Mouse (Mus musculus) cortical plate, adult 2 months (tissue): ENCODE measurements at regions not wholly inside any gene's neighbourhood (a gene's known extent, or its start where the extent isn't known, plus 50 kb on each side); places are given as distances from the start of the nearest gene placed in this dataset.

Experiments used
- CTCF ChIP-seq: fragments of 200-500 bp; IDR thresholded peaks from 2 replicates; pipeline ENCODE4 v1.5.1; 2011; ENCODE audit warnings: mild to moderate bottlenecking, control low read depth, low read length; ENCODE audit not compliant: insufficient read depth; ENCODE audit errors: extremely low read depth
- POLR2A ChIP-seq: fragments of 200-500 bp; IDR thresholded peaks from 2 replicates; pipeline ENCODE4 v1.6.1; 2011; ENCODE audit warnings: mild to moderate bottlenecking, low read length, control low read depth; ENCODE audit not compliant: insufficient read depth; ENCODE audit errors: extremely low read depth

DNA sequence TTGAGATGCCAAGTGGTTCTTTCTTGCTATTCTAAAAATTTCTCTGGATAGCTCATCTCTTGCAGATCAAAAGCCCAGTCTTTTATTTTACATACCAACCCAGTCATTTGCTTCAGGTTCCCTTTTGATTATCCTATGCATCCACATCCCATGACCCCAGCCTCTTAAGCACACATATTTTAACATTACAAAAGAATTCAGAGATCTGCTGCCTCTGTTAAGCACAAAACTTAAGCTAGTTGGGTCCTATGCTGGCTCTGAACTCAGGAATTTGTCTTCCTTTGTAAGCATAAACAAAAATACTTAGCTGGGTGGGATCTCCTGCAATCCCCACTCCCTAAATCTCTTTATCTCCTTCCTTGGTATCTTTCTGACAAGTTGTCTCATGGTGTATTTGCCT, 212.9 kb downstream of the Car2 start:
- TF ChIP-seq POLR2A (no peak), CTCF (no peak)
